Mouse (Mus musculus): Measurements from ENCODE around the gene Cma2. TPM values are rescaled to one million over a fixed set of nuclear protein-coding genes. Genes with fewer than 3 reads are reported as not detected.

Cma2 gene
- not detected in 2 replicates for polyA plus RNA-seq (2015; fragmentation: Nextera tagmentation; extraction: Ambion mirVana)

DNA sequence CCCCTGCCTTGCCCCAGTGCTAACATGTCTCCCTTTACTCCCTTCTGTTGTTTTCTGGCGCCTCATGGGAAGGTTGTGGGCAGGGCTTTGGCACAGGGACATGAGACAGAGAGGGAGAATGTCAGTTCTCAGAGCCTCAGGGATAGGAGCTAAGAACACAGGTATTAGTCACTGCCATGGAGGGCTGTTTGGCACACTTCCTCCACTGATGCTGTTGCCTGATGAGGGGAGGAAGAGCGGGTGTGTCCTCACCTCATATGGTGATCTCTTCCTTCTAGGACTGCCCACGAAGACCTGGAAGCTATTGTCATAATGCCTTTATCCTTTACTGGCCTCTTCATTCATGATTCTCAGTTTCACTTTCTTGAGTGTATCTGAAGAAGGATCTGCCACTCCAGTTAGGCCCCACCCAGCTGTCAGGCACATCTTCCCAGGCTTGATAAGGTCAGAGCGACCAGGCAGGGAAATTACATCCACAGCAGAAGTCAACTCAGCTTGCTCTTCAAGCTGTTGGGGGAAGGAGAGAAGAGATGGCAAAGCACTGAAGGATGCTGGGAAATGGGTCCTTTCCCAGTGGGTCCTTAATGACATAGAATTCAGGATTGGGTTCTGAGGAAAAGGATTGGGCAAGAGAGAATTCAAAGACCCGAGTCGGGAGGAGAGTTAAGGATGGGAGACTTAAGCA is at the start of gene Cma2:
Gene Cma2 (plus strand): TSS at position 635 of the 685 bp plus-strand sequence.
- no peak within 1 kb of the TSS for H3K27ac ChIP-seq
- H3K4me1 ChIP-seq = no peaks in the 10 kb centered on the region
- H3K27me3 ChIP-seq = no peaks in the 10 kb centered on the region
- no peak for ATAC-seq
- no peak within 1 kb of the TSS for H3K4me2 ChIP-seq
- H3K36me3 ChIP-seq (ENCODE audit: poor library complexity, severe bottlenecking) = no peaks in the 10 kb centered on the region
- no peak within 1 kb of the TSS for H3K4me3 ChIP-seq
- WGBS = 80% methylated on average over 6 of the region's 6 CpGs
- no peaks in the 10 kb centered on the region for H3K9me3 ChIP-seq (replicated peaks)
- no peak within 1 kb of the TSS for H3K9ac ChIP-seq

- Histone ChIP-seq H3K4me2 (no peak overlapping the region), H3K27ac (no peak overlapping the region), H3K9ac (no peak overlapping the region), H3K4me3 (no peak overlapping the region), H3K4me1 (peaks cover 5% of the 10 kb centered on the region; the same call in 1 of the 2 replicates), H3K9me3 (replicated peaks) (no peaks in the 10 kb centered on the region), H3K27me3 (no peaks in the 10 kb centered on the region), H3K36me3 (ENCODE audit: poor library complexity, severe bottlenecking) (no peaks in the 10 kb centered on the region)
- 35% methylated on average over 1 of the region's 1 CpGs for WGBS
- no peak for ATAC-seq
Measured at GRCm38 (mm10) chr14:55905518-55905917, 45.3 kb upstream of the Cma2 start.

DNA sequence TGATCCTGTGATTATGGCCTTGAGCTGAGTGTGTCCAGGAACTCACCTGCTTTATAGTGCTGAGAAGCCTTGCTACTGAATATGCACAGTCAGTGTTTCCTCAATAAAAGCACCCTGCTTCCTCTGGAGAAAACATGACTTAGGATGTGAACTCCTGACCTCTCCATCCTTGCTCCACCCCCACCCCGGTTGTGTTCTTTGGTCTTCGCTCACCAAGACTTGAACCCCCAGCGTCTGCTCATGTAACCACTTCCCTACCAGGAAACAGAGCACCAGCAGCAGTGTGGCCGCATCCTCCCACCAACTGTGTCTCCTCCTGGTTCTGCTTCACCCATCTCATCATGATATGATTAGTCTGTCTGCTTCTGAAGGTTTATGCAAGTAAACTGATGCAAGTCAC is 37.4 kb upstream of the Cma2 start:
- Histone ChIP-seq H3K9ac (no peak overlapping the region), H3K4me2 (no peak overlapping the region), H3K36me3 (ENCODE audit: poor library complexity, severe bottlenecking) (no peaks in the 10 kb centered on the region), H3K27me3 (no peaks in the 10 kb centered on the region), H3K4me1 (no peaks in the 10 kb centered on the region), H3K4me3 (no peak overlapping the region), H3K9me3 (replicated peaks) (no peaks in the 10 kb centered on the region), H3K27ac (no peak overlapping the region)
- ATAC-seq = no peak
- 65% methylated on average over 4 of the region's 4 CpGs for WGBS

GRCm38 (mm10) chr14:55918240-55919082 is 32.3 kb upstream of the Cma2 start:
- WGBS = 43% methylated on average over 14 of the region's 14 CpGs
- Histone ChIP-seq H3K36me3 (ENCODE audit: poor library complexity, severe bottlenecking) (no peaks in the 10 kb centered on the region), H3K27ac (no peak overlapping the region), H3K4me1 (no peaks in the 10 kb centered on the region), H3K4me2 (peak overlapping the region; percentile 36; the same call in 1 of the 2 replicates), H3K9me3 (replicated peaks) (no peaks in the 10 kb centered on the region), H3K27me3 (no peaks in the 10 kb centered on the region), H3K4me3 (no peak overlapping the region), H3K9ac (peak overlapping the region; percentile 48; the same call in 1 of the 2 replicates)
- ATAC-seq = peak; percentile 90

- Histone ChIP-seq H3K4me1 (no peaks in the 10 kb centered on the region), H3K4me3 (no peak overlapping the region), H3K4me2 (no peak overlapping the region), H3K27me3 (no peaks in the 10 kb centered on the region), H3K9me3 (replicated peaks) (no peaks in the 10 kb centered on the region), H3K9ac (no peak overlapping the region), H3K27ac (no peak overlapping the region), H3K36me3 (ENCODE audit: poor library complexity, severe bottlenecking) (no peaks in the 10 kb centered on the region)
- no peak for ATAC-seq
- 89% methylated on average over 7 of the region's 7 CpGs for WGBS
Measured at GRCm38 (mm10) chr14:55922475-55923232, 28.1 kb upstream of the Cma2 start.

GRCm38 (mm10) chr14:55926847-55927246 is 23.9 kb upstream of the Cma2 start:
- Histone ChIP-seq H3K9me3 (replicated peaks) (no peaks in the 10 kb centered on the region), H3K36me3 (ENCODE audit: poor library complexity, severe bottlenecking) (no peaks in the 10 kb centered on the region), H3K4me2 (no peak overlapping the region), H3K4me1 (no peaks in the 10 kb centered on the region), H3K27ac (no peak overlapping the region), H3K9ac (no peak overlapping the region), H3K4me3 (no peak overlapping the region), H3K27me3 (no peaks in the 10 kb centered on the region)
- ATAC-seq = no peak
- 90% methylated on average over 4 of the region's 4 CpGs for WGBS

- Histone ChIP-seq H3K27me3 (no peaks in the 10 kb centered on the region), H3K4me2 (no peak overlapping the region), H3K27ac (no peak overlapping the region), H3K4me1 (no peaks in the 10 kb centered on the region), H3K9ac (no peak overlapping the region), H3K36me3 (ENCODE audit: poor library complexity, severe bottlenecking) (no peaks in the 10 kb centered on the region), H3K9me3 (replicated peaks) (no peaks in the 10 kb centered on the region), H3K4me3 (no peak overlapping the region)
- WGBS = 83% methylated on average over 12 of the region's 12 CpGs
- ATAC-seq = no peak
Measured at GRCm38 (mm10) chr14:55929263-55929997, 21.4 kb upstream of the Cma2 start.

DNA sequence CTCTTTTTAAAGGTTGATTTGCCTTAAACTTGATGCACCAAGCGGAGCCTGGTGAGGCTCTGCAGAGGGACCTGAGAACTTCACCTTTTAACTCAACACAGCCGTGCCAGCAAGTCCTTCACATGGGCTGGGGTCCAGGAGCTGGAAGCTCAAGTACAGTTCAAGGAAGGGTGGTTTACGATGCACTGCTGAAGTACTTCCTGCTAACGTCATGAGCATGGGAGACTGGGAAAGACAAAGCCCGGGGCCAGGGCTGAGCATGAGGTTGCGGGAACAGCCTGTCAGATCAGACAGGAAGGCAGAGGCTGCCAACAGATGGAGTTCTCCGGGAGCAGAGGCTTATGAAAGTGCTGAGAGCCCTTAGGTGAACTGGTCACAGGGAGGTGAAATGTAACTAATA is 17.2 kb upstream of the Cma2 start:
- no peak overlapping the region for H3K9ac ChIP-seq
- no peak for ATAC-seq
- no peaks in the 10 kb centered on the region for H3K27me3 ChIP-seq
- no peaks in the 10 kb centered on the region for H3K9me3 ChIP-seq (replicated peaks)
- no peak overlapping the region for H3K27ac ChIP-seq
- 63% methylated on average over 7 of the region's 7 CpGs for WGBS
- no peaks in the 10 kb centered on the region for H3K36me3 ChIP-seq (ENCODE audit: poor library complexity, severe bottlenecking)
- H3K4me1 ChIP-seq = no peaks in the 10 kb centered on the region
- no peak overlapping the region for H3K4me3 ChIP-seq
- no peak overlapping the region for H3K4me2 ChIP-seq

DNA sequence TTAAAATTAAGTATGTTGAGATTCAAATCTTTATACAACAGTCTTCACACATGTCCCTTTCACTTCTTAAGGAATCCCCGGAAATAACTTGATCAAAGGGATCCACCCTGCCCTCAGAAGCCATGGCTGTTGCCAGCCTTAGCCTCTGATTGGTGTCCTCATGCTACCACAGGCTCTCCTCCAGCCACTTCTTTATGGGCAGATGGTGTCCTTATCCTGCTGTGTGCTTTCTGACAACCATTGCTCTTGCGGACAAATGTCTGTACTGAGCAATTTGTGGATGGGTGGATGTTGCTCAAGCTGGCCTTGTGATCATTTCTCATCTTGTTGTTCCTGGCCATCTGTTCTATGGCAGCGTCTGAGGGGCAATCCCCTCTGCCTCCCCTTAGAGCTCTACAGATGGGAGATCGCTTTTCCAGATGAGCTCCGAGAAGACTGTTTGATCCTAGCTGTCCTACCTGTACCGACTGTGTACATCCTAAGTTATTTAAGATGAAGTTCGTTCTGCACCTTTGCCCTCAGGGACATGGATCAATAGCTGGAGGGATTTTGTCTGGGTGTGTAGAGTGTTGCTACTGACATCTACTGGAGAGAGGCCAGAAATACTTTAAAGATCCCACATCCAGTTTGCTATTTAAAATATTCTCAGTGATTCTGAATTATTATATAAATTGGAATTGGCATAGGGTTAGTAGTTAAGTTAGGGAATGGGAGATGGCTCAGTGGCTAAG is 10.5 kb upstream of the Cma2 start:
- ATAC-seq = no peak
- WGBS = 62% methylated on average over 7 of the region's 7 CpGs
- H3K27ac ChIP-seq = no peak overlapping the region

GRCm38 (mm10) chr14:55943601-55944000 is 7.2 kb upstream of the Cma2 start:
- Histone ChIP-seq H3K4me3 (no peak overlapping the region), H3K9me3 (replicated peaks) (no peaks in the 10 kb centered on the region), H3K4me1 (no peaks in the 10 kb centered on the region), H3K9ac (no peak overlapping the region), H3K4me2 (no peak overlapping the region), H3K27me3 (no peaks in the 10 kb centered on the region), H3K27ac (no peak overlapping the region), H3K36me3 (ENCODE audit: poor library complexity, severe bottlenecking) (no peaks in the 10 kb centered on the region)
- no peak for ATAC-seq
- 89% methylated on average over 11 of the region's 11 CpGs for WGBS

More for the DNA sequence above, 10.5 kb upstream of the Cma2 start:
- Histone ChIP-seq H3K27me3 (no peaks in the 10 kb centered on the region), H3K4me2 (no peak overlapping the region), H3K9ac (no peak overlapping the region), H3K4me3 (no peak overlapping the region), H3K9me3 (replicated peaks) (no peaks in the 10 kb centered on the region), H3K4me1 (no peaks in the 10 kb centered on the region), H3K36me3 (ENCODE audit: poor library complexity, severe bottlenecking) (no peaks in the 10 kb centered on the region)

DNA sequence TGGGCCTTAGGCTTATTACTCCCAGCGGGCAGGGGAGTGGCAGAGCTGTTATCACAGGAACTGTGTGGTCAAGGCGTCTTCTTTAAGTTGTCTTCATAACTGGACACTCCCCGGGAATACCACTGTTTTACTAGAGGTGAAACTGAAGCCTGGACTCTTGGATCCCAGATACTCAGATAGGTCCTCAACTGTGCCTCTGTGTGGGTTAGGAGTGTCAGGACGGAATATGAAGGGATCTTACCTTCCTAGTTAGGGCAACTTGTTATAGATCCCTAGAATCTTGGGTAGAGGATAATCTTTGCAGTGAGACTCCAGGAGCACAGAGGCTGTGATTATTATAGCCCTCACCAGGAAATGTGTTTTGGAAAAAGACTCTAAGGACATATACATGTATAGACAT is 6.2 kb upstream of the Cma2 start, which contains the start of gene Cma1:
Gene Cma1 (minus strand): TSS at position 101 of the 400 bp plus-strand sequence.
- Histone ChIP-seq H3K4me1 (no peaks in the 10 kb centered on the region), H3K4me3 (no peak within 1 kb of the TSS), H3K4me2 (no peak within 1 kb of the TSS), H3K9me3 (replicated peaks) (no peaks in the 10 kb centered on the region), H3K36me3 (ENCODE audit: poor library complexity, severe bottlenecking) (no peaks in the 10 kb centered on the region), H3K9ac (no peak within 1 kb of the TSS), H3K27me3 (no peaks in the 10 kb centered on the region), H3K27ac (no peak within 1 kb of the TSS)
- ATAC-seq = no peak
- WGBS = 78% methylated on average over 4 of the region's 4 CpGs

Measured in forebrain, embryonic 13.5 days (tissue).